Mouse (Mus musculus) layer of hippocampus, postnatal 14 days (tissue): ENCODE data around the gene Wnt10b. TPM values are rescaled to one million over a fixed set of nuclear protein-coding genes. Genes with fewer than 3 reads are reported as not detected.

Experiments used
- DNase-seq, 2 experiments: peaks; one replicate each; pipeline ENCODE4 v3.0.0; 2021 to 2022; ENCODE audit warnings: low spot score in 2 of 2, mixed read lengths in 1 of 2
- total RNA-seq, 2 experiments: library from RNA; stranded (reverse); gene quantifications; 2 replicates each; pipeline ENCODE4 v1.2.3; 2021

Gene Wnt10b
- total RNA-seq, 2 experiments from 2014 or later: 0.41 to 0.48 TPM

GRCm38 (mm10) chr15:98797835-98798492, 20.0 kb upstream of the Wnt10b start:
- DNase-seq: no peak

GRCm38 (mm10) chr15:98796803-98797595, 19.0 kb upstream of the Wnt10b start:
- DNase-seq: no peak

GRCm38 (mm10) chr15:98793141-98793698, 15.3 kb upstream of the Wnt10b start:
- no peak for DNase-seq

- no peak for DNase-seq
These were observed 14.5 kb upstream of the Wnt10b start for GRCm38 (mm10) chr15:98792233-98793020.

- no peak for DNase-seq
These were observed 13.8 kb upstream of the Wnt10b start for GRCm38 (mm10) chr15:98791771-98792170.

- DNase-seq: no peak
These were observed 13.3 kb upstream of the Wnt10b start for GRCm38 (mm10) chr15:98791221-98791620.

- no peak for DNase-seq
These were observed 12.8 kb upstream of the Wnt10b start for GRCm38 (mm10) chr15:98790761-98791160.

- DNase-seq: no peak
These were observed 11.9 kb upstream of the Wnt10b start, which contains the start of gene Wnt1 for GRCm38 (mm10) chr15:98789661-98790535. Wnt1 (plus strand) TSS chr15:98789857.

- no peak for DNase-seq
These were observed 11.2 kb upstream of the Wnt10b start for GRCm38 (mm10) chr15:98788972-98789660.

GRCm38 (mm10) chr15:98787930-98788329, 10.0 kb upstream of the Wnt10b start:
- DNase-seq: no peak

- DNase-seq: no peak
These were observed 7.8 kb upstream of the Wnt10b start for GRCm38 (mm10) chr15:98785744-98786143.

- DNase-seq: no peak
These were observed 3.2 kb upstream of the Wnt10b start for GRCm38 (mm10) chr15:98781166-98781565.

GRCm38 (mm10) chr15:98780573-98780972, 2.6 kb upstream of the Wnt10b start:
- no peak for DNase-seq

GRCm38 (mm10) chr15:98780075-98780474, 2.1 kb upstream of the Wnt10b start:
- no peak for DNase-seq

- no peak for DNase-seq
These were observed 856 bp upstream of the Wnt10b start for GRCm38 (mm10) chr15:98778806-98779205.

GRCm38 (mm10) chr15:98778191-98778770, 331 bp upstream of the Wnt10b start:
- no peak for DNase-seq

GRCm38 (mm10) chr15:98777005-98777616, 839 bp downstream of the Wnt10b start:
- no peak for DNase-seq

GRCm38 (mm10) chr15:98776280-98777004, 1.5 kb downstream of the Wnt10b start:
- DNase-seq: no peak
